8 mouse cellular contexts compared by ENCODE assay signal in genomic region chr11:116109441-116110081, GRCm38 (mm10). TPM values are rescaled to one million over a fixed set of nuclear protein-coding genes. Genes with fewer than 3 reads are reported as not detected.
A peak's percentile ranks its signal among the peaks of the same experiment; 100 is the strongest.
DNase-seq lines count a peak whose midpoint lies in the region; ATAC-seq and TF ChIP-seq lines count a peak whose summit lies in the region.

No protein-coding gene starts in this region.

- intact Hi-C loops in heart, postnatal 10 days (cut with DNase I), result loop anchor here (1.0 to 2.0 kb wide), 2 partner anchors 21 to 22 kb away; partner anchors contain the start of gene Trim65
- intact Hi-C loops in left cerebral cortex, postnatal 36 days (cut with DNase I), result no loop called here

- peak overlapping the region; percentile 49 for H3K4me2 ChIP-seq in midbrain, embryonic 15.5 days

- no peak for TF ChIP-seq CTCF in bone marrow, adult 2 months (IDR thresholded peaks at IDR 0.05; ENCODE audit: control insufficient read depth, insufficient read depth, low read length)

- peak overlapping the region; percentile 33; the same call in 1 of the 2 replicates for H3K27ac ChIP-seq in bone marrow, adult 2 months (ENCODE audit: control insufficient read depth, insufficient read depth, low read depth, low read length, poor library complexity)
- peak overlapping the region; percentile 75 for H3K27ac ChIP-seq in limb, embryonic 10.5 days
- no peak overlapping the region for H3K27ac ChIP-seq in midbrain, embryonic 15.5 days

- H3K4me3 ChIP-seq in bone marrow, adult 2 months (replicated peaks; ENCODE audit: control insufficient read depth, low read depth, low read length), result peak overlapping the region; percentile 38
- H3K4me3 ChIP-seq in limb, embryonic 10.5 days, result peak overlapping the region; percentile 48
- peak overlapping the region; percentile 35 for H3K4me3 ChIP-seq in midbrain, embryonic 15.5 days

- no peaks in the 10 kb centered on the region for H3K36me3 ChIP-seq in limb, embryonic 10.5 days
- H3K36me3 ChIP-seq in midbrain, embryonic 15.5 days (replicated peaks), result no peaks in the 10 kb centered on the region

- WGBS in bone marrow, adult 2 months, result under 1% methylated on average over 70 of the region's 70 CpGs
- 3% methylated on average over 70 of the region's 70 CpGs for WGBS in limb, embryonic 10.5 days
- WGBS in midbrain, embryonic 15.5 days, result 2% methylated on average over 54 of the region's 70 CpGs

- ATAC-seq in midbrain, embryonic 15.5 days (replicated peaks), result 0 out of 2 replicates have a peak, but pooled peaks have one; percentile 3

- H3K9me3 ChIP-seq in limb, embryonic 10.5 days (replicated peaks), result no peaks in the 10 kb centered on the region
- no peaks in the 10 kb centered on the region for H3K9me3 ChIP-seq in midbrain, embryonic 15.5 days

- peak; percentile 55 to 59 for DNase-seq in adrenal gland, postnatal 36 days
- no peak for DNase-seq in adrenal gland, postnatal 25 days
- DNase-seq in heart, postnatal 10 days, result peak; percentile 54 to 58
- DNase-seq in limb, embryonic 10.5 days (ENCODE audit: low spot score), result peak; percentile 53
- DNase-seq in left cerebral cortex, postnatal 36 days (ENCODE audit: low spot score in 2 of 2), result no peak
- no peak for DNase-seq in thymus, postnatal 0 days (ENCODE audit: low spot score)

- peaks cover 84% of the 10 kb centered on the region for H3K27me3 ChIP-seq in limb, embryonic 10.5 days (ENCODE audit: low read depth, poor library complexity, severe bottlenecking)
- peaks cover 64% of the 10 kb centered on the region for H3K27me3 ChIP-seq in midbrain, embryonic 15.5 days (replicated peaks)

- TF ChIP-seq POLR2A in bone marrow, adult 2 months (IDR thresholded peaks at IDR 0.05; ENCODE audit: borderline replicate concordance, control insufficient read depth, low read depth, low read length), result no peak

- H3K4me1 ChIP-seq in bone marrow, adult 2 months (ENCODE audit: control insufficient read depth, insufficient read depth, low read length), result no peaks in the 10 kb centered on the region
- H3K4me1 ChIP-seq in limb, embryonic 10.5 days, result peaks cover 50% of the 10 kb centered on the region
- peaks cover 33% of the 10 kb centered on the region for H3K4me1 ChIP-seq in midbrain, embryonic 15.5 days

- H3K9ac ChIP-seq in midbrain, embryonic 15.5 days, result no peak overlapping the region

RNA-seq across cellular contexts. Expression of gene Trim47, which starts 17.4 kb away (rescaled TPM):
- total RNA-seq in adrenal gland, postnatal 36 days (2021), result 10 to 100 TPM; 14.7 to 23.0 TPM
- 17.1 and 20.2 TPM in 2 replicates for total RNA-seq in adrenal gland, postnatal 25 days (2021)
- 3.1 and 8.9 TPM in 2 replicates for polyA plus RNA-seq in bone marrow, adult 2 months (2011; ENCODE audit: insufficient read depth, insufficient read length, low replicate concordance, missing spikeins)
- 10 to 100 TPM; 43.3 to 49.7 TPM for total RNA-seq in heart, postnatal 10 days (2021)
- polyA plus RNA-seq in limb, embryonic 10.5 days (2016; fragmentation: Nextera tagmentation; extraction: Ambion mirVana), result 3.2 and 4.9 TPM in 2 replicates
- 10.5 and 12.2 TPM in 2 replicates for polyA plus RNA-seq in midbrain, embryonic 15.5 days (2015; fragmentation: Nextera tagmentation; extraction: Ambion mirVana)
- 1 to 10 TPM; 7.0 to 9.6 TPM for total RNA-seq in left cerebral cortex, postnatal 36 days (2021)
- polyA plus RNA-seq in thymus, postnatal 0 days (2015; fragmentation: Nextera tagmentation; extraction: Ambion mirVana), result 10.8 and 10.9 TPM in 2 replicates

RNA-seq across cellular contexts. Expression of gene Trim65, which starts 21.4 kb away (rescaled TPM):
- 10 to 100 TPM in 1 of 2 experiments, 1 to 10 TPM in 1; 9.3 to 11.7 TPM for total RNA-seq in adrenal gland, postnatal 36 days (2021)
- 12.2 and 12.9 TPM in 2 replicates for total RNA-seq in adrenal gland, postnatal 25 days (2021)
- polyA plus RNA-seq in bone marrow, adult 2 months (2011; ENCODE audit: insufficient read depth, insufficient read length, low replicate concordance, missing spikeins), result 5.2 and 8.2 TPM in 2 replicates
- total RNA-seq in heart, postnatal 10 days (2021), result 1 to 10 TPM; 5.4 to 6.3 TPM
- polyA plus RNA-seq in limb, embryonic 10.5 days (2016; fragmentation: Nextera tagmentation; extraction: Ambion mirVana), result 1.9 and 2.1 TPM in 2 replicates
- polyA plus RNA-seq in midbrain, embryonic 15.5 days (2015; fragmentation: Nextera tagmentation; extraction: Ambion mirVana), result 2.7 and 3.1 TPM in 2 replicates
- total RNA-seq in left cerebral cortex, postnatal 36 days (2021), result 1 to 10 TPM; 7.2 to 8.4 TPM
- polyA plus RNA-seq in thymus, postnatal 0 days (2015; fragmentation: Nextera tagmentation; extraction: Ambion mirVana), result 2.6 and 3.1 TPM in 2 replicates

RNA-seq across cellular contexts. Expression of gene Wbp2, which starts 22.8 kb away (rescaled TPM):
- 100 to 1,000 TPM; 157 to 178 TPM for total RNA-seq in adrenal gland, postnatal 36 days (2021)
- total RNA-seq in adrenal gland, postnatal 25 days (2021), result 189 and 195 TPM in 2 replicates
- 55.0 and 68.0 TPM in 2 replicates for polyA plus RNA-seq in bone marrow, adult 2 months (2011; ENCODE audit: insufficient read depth, insufficient read length, low replicate concordance, missing spikeins)
- 10 to 100 TPM; 96.6 to 99.5 TPM for total RNA-seq in heart, postnatal 10 days (2021)
- 54.8 and 56.9 TPM in 2 replicates for polyA plus RNA-seq in limb, embryonic 10.5 days (2016; fragmentation: Nextera tagmentation; extraction: Ambion mirVana)
- 165 and 173 TPM in 2 replicates for polyA plus RNA-seq in midbrain, embryonic 15.5 days (2015; fragmentation: Nextera tagmentation; extraction: Ambion mirVana)
- 100 to 1,000 TPM; 388 to 420 TPM for total RNA-seq in left cerebral cortex, postnatal 36 days (2021)
- polyA plus RNA-seq in thymus, postnatal 0 days (2015; fragmentation: Nextera tagmentation; extraction: Ambion mirVana), result 75.1 and 97.4 TPM in 2 replicates

RNA-seq across cellular contexts. Expression of gene Mrpl38, which starts 29.1 kb away (rescaled TPM):
- total RNA-seq in adrenal gland, postnatal 36 days (2021), result 100 to 1,000 TPM in 1 of 2 experiments, 10 to 100 TPM in 1; 95.9 to 107 TPM
- total RNA-seq in adrenal gland, postnatal 25 days (2021), result 86.5 and 103 TPM in 2 replicates
- polyA plus RNA-seq in bone marrow, adult 2 months (2011; ENCODE audit: insufficient read depth, insufficient read length, low replicate concordance, missing spikeins), result 28.0 and 38.3 TPM in 2 replicates
- total RNA-seq in heart, postnatal 10 days (2021), result 10 to 100 TPM; 55.9 to 56.8 TPM
- polyA plus RNA-seq in limb, embryonic 10.5 days (2016; fragmentation: Nextera tagmentation; extraction: Ambion mirVana), result 116 and 118 TPM in 2 replicates
- 81.7 and 85.1 TPM in 2 replicates for polyA plus RNA-seq in midbrain, embryonic 15.5 days (2015; fragmentation: Nextera tagmentation; extraction: Ambion mirVana)
- 10 to 100 TPM; 58.3 to 62.1 TPM for total RNA-seq in left cerebral cortex, postnatal 36 days (2021)
- 65.0 and 68.8 TPM in 2 replicates for polyA plus RNA-seq in thymus, postnatal 0 days (2015; fragmentation: Nextera tagmentation; extraction: Ambion mirVana)

RNA-seq across cellular contexts. Expression of gene Unc13d, which starts 31.8 kb away (rescaled TPM):
- total RNA-seq in adrenal gland, postnatal 36 days (2021), result under 1 TPM; 0.49 to 0.66 TPM
- total RNA-seq in adrenal gland, postnatal 25 days (2021), result 0.24 and 0.79 TPM in 2 replicates
- polyA plus RNA-seq in bone marrow, adult 2 months (2011; ENCODE audit: insufficient read depth, insufficient read length, low replicate concordance, missing spikeins), result 31.2 and 63.0 TPM in 2 replicates
- 1 to 10 TPM in 1 of 2 experiments, under 1 TPM in 1; 0.52 to 1.0 TPM for total RNA-seq in heart, postnatal 10 days (2021)
- polyA plus RNA-seq in limb, embryonic 10.5 days (2016; fragmentation: Nextera tagmentation; extraction: Ambion mirVana), result 2.4 and 3.7 TPM in 2 replicates
- polyA plus RNA-seq in midbrain, embryonic 15.5 days (2015; fragmentation: Nextera tagmentation; extraction: Ambion mirVana), result 0.70 and 1.5 TPM in 2 replicates
- total RNA-seq in left cerebral cortex, postnatal 36 days (2021), result 1 to 10 TPM in 1 of 2 experiments, under 1 TPM in 1; 0.93 to 1.0 TPM
- 32.4 and 34.7 TPM in 2 replicates for polyA plus RNA-seq in thymus, postnatal 0 days (2015; fragmentation: Nextera tagmentation; extraction: Ambion mirVana)

Comparison
In these comparisons a context has a peak if more than half of its experiments do, and no peak if none do; other contexts are left out.
1. DNase-seq: peak in adrenal gland, postnatal 36 days (2 of 2), heart, postnatal 10 days (2 of 2) and limb, embryonic 10.5 days (single experiment); none in adrenal gland, postnatal 25 days (single experiment), left cerebral cortex, postnatal 36 days (0 of 2) and thymus, postnatal 0 days (single experiment).
2. Peak in every context shown above with its lines, with median percentiles within 50 percentile points of each other: H3K4me3 ChIP-seq.